Mouse (Mus musculus): ENCODE data around the gene Arhgap33. TPM values are rescaled to one million over a fixed set of nuclear protein-coding genes. Genes with fewer than 3 reads are reported as not detected.

Gene Arhgap33
- polyA plus RNA-seq, 2 experiments: 1.3 to 7.1 TPM

DNA sequence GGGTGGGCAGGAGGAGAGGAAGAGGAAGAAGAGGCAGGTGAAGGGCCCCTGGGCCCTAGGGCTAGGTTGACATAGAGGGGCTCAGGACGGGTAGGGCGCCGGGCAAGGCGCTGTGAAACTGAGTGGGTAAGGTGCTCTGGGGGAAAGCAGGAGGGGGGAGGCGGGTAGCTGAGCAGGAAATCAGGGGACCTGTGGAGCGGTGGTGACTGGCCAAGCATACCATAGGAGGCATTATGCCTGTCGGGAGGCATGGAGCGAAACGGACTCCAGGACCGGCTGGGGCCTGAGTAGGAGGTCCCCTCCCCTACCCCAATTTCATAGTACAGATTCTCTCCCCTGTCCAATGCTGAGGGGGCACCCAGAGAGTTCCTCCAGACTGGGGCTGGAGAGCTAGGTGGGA lies 12.0 kb downstream of the Arhgap33 start:
- Histone ChIP-seq H3K36me3 (replicated peaks; ENCODE audit: control insufficient read depth, insufficient read depth, low read depth) (no peaks in the 10 kb centered on the region), H3K4me2 (ENCODE audit: low read depth) (no peak overlapping the region), H3K9ac (replicated peaks) (no peak overlapping the region), H3K27ac (no peak overlapping the region), H3K4me3 (ENCODE audit: insufficient read depth in 1 of 2, low read depth in 2 of 2, low read length in 2 of 2) (no peak overlapping the region), H3K4me1 (replicated peaks; ENCODE audit: control insufficient read depth in 2 of 2, insufficient read depth in 2 of 2, low read length in 1 of 2) (no peaks in the 10 kb centered on the region), H3K27me3 (ENCODE audit: control insufficient read depth, insufficient read depth, low read length) (no peaks in the 10 kb centered on the region), H3K9me3 (ENCODE audit: control insufficient read depth, low read length) (no peaks in the 10 kb centered on the region)
- ATAC-seq (ENCODE audit: insufficient read depth): no peak
- TF ChIP-seq EP300 (IDR thresholded peaks at IDR 0.05; ENCODE audit: low read depth) (no peak), CTCF (IDR thresholded peaks at IDR 0.05; ENCODE audit: low read depth) (no peak)
- DNase-seq (ENCODE audit: low read depth in 3 of 3, low spot score in 3 of 3): no peak
- 78% methylated on average over 10 of the region's 10 CpGs for WGBS (ENCODE audit: insufficient replicate concordance)

DNA sequence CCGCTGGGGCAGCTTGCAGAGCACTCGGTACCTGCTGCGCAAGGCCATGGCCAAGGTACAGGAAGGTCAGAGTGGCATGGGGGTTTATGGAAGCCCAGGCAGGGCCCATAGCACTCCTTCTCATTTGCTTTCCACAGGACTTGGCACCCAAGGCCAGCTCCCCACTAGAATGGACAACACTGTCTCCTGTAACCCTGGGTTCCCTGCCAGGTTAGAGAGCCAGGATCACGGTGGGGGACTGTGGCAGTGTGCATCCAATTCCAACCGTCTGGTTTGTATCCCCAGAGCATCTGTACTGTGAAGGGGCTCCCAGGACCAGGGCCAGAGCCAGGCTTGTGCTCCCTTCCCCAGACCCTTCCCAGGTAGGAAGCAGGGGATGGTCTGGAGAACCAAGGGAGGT lies 14.0 kb downstream of the Arhgap33 start:
- H3K27ac ChIP-seq: no peak overlapping the region
- 64% methylated on average over 5 of the region's 5 CpGs for WGBS (ENCODE audit: insufficient replicate concordance)
- H3K27me3 ChIP-seq (ENCODE audit: control insufficient read depth, insufficient read depth, low read length): no peaks in the 10 kb centered on the region
- H3K4me2 ChIP-seq (ENCODE audit: low read depth): no peak overlapping the region
- H3K4me3 ChIP-seq (ENCODE audit: insufficient read depth in 1 of 2, low read depth in 2 of 2, low read length in 2 of 2): no peak overlapping the region
- H3K4me1 ChIP-seq (replicated peaks; ENCODE audit: control insufficient read depth in 2 of 2, insufficient read depth in 2 of 2, low read length in 1 of 2): no peaks in the 10 kb centered on the region
- no peak for TF ChIP-seq CTCF (IDR thresholded peaks at IDR 0.05; ENCODE audit: low read depth)
- TF ChIP-seq EP300 (IDR thresholded peaks at IDR 0.05; ENCODE audit: low read depth): no peak
- H3K9me3 ChIP-seq (ENCODE audit: control insufficient read depth, low read length): no peaks in the 10 kb centered on the region
- no peak overlapping the region for H3K9ac ChIP-seq (replicated peaks)
- DNase-seq (ENCODE audit: low read depth in 3 of 3, low spot score in 3 of 3) (no peak), ATAC-seq (ENCODE audit: insufficient read depth) (no peak)
- H3K36me3 ChIP-seq (replicated peaks; ENCODE audit: control insufficient read depth, insufficient read depth, low read depth): no peaks in the 10 kb centered on the region

DNA sequence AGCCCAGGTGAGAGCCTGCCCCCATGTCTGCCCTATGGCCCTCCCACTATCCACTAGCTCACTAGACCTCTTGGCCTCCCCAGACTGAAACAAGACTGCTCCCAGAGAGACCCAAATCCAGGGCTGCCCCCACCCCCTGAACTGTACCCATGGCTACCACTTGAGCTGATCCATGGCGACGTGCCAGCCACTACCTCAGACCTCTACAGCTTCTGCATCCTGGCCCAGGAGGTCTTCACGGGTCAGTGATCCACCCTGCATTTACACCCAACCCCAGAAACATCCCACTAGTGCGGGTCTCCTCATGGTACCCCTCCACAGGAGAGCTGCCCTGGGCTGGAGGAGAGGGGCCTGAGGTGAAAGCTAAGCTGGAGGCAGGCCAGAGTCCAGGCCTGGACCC lies 14.5 kb downstream of the Arhgap33 start:
- DNase-seq (ENCODE audit: low read depth in 3 of 3, low spot score in 3 of 3) (no peak), ATAC-seq (ENCODE audit: insufficient read depth) (no peak)
- no peak overlapping the region for H3K9ac ChIP-seq (replicated peaks)
- H3K27ac ChIP-seq: no peak overlapping the region
- H3K36me3 ChIP-seq (replicated peaks; ENCODE audit: control insufficient read depth, insufficient read depth, low read depth): no peaks in the 10 kb centered on the region
- H3K4me2 ChIP-seq (ENCODE audit: low read depth): no peak overlapping the region
- WGBS (ENCODE audit: insufficient replicate concordance): 61% methylated on average over 4 of the region's 4 CpGs
- no peaks in the 10 kb centered on the region for H3K9me3 ChIP-seq (ENCODE audit: control insufficient read depth, low read length)
- TF ChIP-seq EP300 (IDR thresholded peaks at IDR 0.05; ENCODE audit: low read depth) (no peak), CTCF (IDR thresholded peaks at IDR 0.05; ENCODE audit: low read depth) (no peak)
- no peak overlapping the region for H3K4me3 ChIP-seq (ENCODE audit: insufficient read depth in 1 of 2, low read depth in 2 of 2, low read length in 2 of 2)
- no peaks in the 10 kb centered on the region for H3K4me1 ChIP-seq (replicated peaks; ENCODE audit: control insufficient read depth in 2 of 2, insufficient read depth in 2 of 2, low read length in 1 of 2)
- H3K27me3 ChIP-seq (ENCODE audit: control insufficient read depth, insufficient read depth, low read length): no peaks in the 10 kb centered on the region

DNA sequence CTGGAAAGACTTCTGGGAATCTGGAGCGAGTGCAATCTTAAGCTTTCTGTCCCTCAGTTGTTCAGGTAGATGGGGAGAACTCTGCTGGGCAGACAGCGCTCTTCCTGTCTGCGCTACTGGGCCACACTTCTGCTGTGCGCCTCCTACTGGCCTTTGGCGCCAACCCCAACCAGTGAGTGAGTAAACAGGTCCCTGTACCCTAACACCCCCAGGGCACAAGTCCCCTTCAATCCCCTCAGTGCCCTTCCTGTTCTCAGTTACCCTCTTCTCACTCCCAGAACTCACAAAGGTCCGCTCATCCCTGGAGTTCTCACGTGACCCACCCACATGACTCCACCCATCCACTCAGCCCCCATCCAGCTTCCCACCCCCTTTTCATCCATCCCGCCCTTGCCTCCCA lies 16.5 kb downstream of the Arhgap33 start:
- WGBS (ENCODE audit: insufficient replicate concordance): 36% methylated on average over 8 of the region's 8 CpGs
- H3K27me3 ChIP-seq (ENCODE audit: control insufficient read depth, insufficient read depth, low read length): no peaks in the 10 kb centered on the region
- peak; percentile 48 for TF ChIP-seq CTCF (IDR thresholded peaks at IDR 0.05; ENCODE audit: low read depth)
- no peak for TF ChIP-seq EP300 (IDR thresholded peaks at IDR 0.05; ENCODE audit: low read depth)
- no peaks in the 10 kb centered on the region for H3K9me3 ChIP-seq (ENCODE audit: control insufficient read depth, low read length)
- H3K4me3 ChIP-seq (ENCODE audit: insufficient read depth in 1 of 2, low read depth in 2 of 2, low read length in 2 of 2): no peak overlapping the region
- H3K4me1 ChIP-seq (replicated peaks; ENCODE audit: control insufficient read depth in 2 of 2, insufficient read depth in 2 of 2, low read length in 1 of 2): no peaks in the 10 kb centered on the region
- H3K9ac ChIP-seq (replicated peaks): no peak overlapping the region
- ATAC-seq (ENCODE audit: insufficient read depth): no peak
- DNase-seq (ENCODE audit: low read depth in 3 of 3, low spot score in 3 of 3): no peak
- no peaks in the 10 kb centered on the region for H3K36me3 ChIP-seq (replicated peaks; ENCODE audit: control insufficient read depth, insufficient read depth, low read depth)
- H3K27ac ChIP-seq: no peak overlapping the region
- H3K4me2 ChIP-seq (ENCODE audit: low read depth): no peak overlapping the region

DNA sequence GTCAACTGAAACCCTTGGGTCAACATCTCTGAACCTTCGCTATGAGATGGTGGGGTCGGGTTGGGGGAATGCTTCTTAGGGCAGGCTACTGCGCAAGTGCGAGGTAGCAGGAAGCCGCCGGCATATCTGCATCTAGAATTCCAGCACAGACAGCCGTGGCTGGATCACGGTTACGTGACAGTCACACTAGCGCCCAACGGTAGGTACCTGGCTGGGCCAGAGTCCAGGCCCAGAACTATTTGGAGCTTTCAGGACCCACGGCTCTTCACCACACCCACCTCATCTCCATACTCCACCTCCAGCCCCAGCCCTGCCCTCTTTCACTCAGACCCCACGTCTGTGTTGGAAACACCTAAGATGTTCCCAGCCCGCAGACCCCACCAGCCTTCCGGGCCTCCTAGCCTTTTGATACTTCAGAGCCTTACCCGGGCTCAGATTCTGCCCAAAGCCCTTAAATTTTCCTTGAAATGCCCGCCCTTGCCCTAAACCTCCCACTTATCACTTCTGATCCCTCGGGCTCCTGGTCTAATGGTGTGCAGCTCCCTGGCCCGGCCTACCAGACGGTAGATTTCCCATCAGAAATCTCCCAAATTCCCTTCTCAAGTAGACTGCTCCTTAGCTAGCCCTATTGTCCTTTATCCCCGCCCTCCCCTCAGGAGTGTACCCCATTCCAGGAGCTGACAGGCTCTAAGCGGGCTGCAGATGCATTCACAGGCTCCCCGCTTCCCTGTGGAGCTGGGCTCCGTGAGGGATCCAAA lies 19.7 kb downstream of the Arhgap33 start:
- Histone ChIP-seq H3K9me3 (ENCODE audit: control insufficient read depth, low read length) (no peaks in the 10 kb centered on the region), H3K27me3 (ENCODE audit: control insufficient read depth, insufficient read depth, low read length) (no peaks in the 10 kb centered on the region), H3K27ac (no peak overlapping the region), H3K4me3 (ENCODE audit: insufficient read depth in 1 of 2, low read depth in 2 of 2, low read length in 2 of 2) (no peak overlapping the region), H3K4me1 (replicated peaks; ENCODE audit: control insufficient read depth in 2 of 2, insufficient read depth in 2 of 2, low read length in 1 of 2) (no peaks in the 10 kb centered on the region), H3K9ac (replicated peaks) (no peak overlapping the region), H3K36me3 (replicated peaks; ENCODE audit: control insufficient read depth, insufficient read depth, low read depth) (no peaks in the 10 kb centered on the region), H3K4me2 (ENCODE audit: low read depth) (no peak overlapping the region)
- peak; percentile 2; the same call in 1 of the 2 replicates for ATAC-seq (ENCODE audit: insufficient read depth)
- TF ChIP-seq CTCF (IDR thresholded peaks at IDR 0.05; ENCODE audit: low read depth) (no peak), EP300 (IDR thresholded peaks at IDR 0.05; ENCODE audit: low read depth) (no peak)
- peak in 1 of 3 experiments; percentile 20 for DNase-seq (ENCODE audit: low read depth in 3 of 3, low spot score in 3 of 3)
- WGBS (ENCODE audit: insufficient replicate concordance): 54% methylated on average over 24 of the region's 24 CpGs

All from liver, embryonic 14.5 days (tissue).